Mouse (Mus musculus): ENCODE measurements around the gene Tex19.2.

DNA sequence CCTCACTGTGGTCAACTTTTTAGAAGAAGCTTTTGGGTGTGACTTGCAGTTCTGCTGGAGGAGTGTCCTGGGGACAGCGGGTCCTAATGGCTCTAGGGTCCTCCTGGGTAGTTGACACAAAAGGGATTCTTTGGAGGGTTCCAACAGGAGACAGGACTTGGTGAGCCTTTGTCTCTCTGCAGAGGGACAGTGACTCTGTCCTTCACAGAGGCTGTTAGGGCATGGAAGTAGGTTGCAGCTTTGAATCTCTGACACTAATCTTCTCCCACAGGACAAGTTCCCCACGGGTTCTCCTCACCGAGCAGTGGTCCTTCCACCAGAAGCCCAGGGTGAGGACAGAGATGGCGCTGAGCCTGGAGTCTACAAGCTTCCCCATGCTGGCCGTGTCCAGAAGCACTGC lies 41.5 kb upstream of the Tex19.2 start, which contains the start of gene Uts2r:
- TF ChIP-seq CTCF (IDR thresholded peaks at IDR 0.05; ENCODE audit: borderline replicate concordance, insufficient read depth, low read length) (no peak), POLR2A (IDR thresholded peaks at IDR 0.05; ENCODE audit: low read depth, low read length) (no peak)
